Mouse (Mus musculus) leukemia stem cell, adult 10-12 weeks (primary cell): ENCODE measurements around the gene Slco4a1. TPM values are rescaled to one million over a fixed set of nuclear protein-coding genes. Genes with fewer than 3 reads are reported as not detected.

Source experiments
- polyA plus RNA-seq: library from polyadenylated mRNA; stranded (reverse); fragments of >175 nt; gene quantifications from 2 replicates; pipeline ENCODE4 v1.2.3, GENCODE M21; 2012; ENCODE audit warnings: low replicate concordance

Gene Slco4a1
- 1.7 and 3.1 TPM in 2 replicates for polyA plus RNA-seq

GRCm38 (mm10) chr2:180455723-180456698, at the start of gene Slco4a1:
Slco4a1 (plus strand) TSS chr2:180456245.

GRCm38 (mm10) chr2:180499741-180500140, 43.7 kb downstream of the Slco4a1 start, which contains the start of gene Ntsr1:
Ntsr1 (plus strand) TSS chr2:180499976.

Other genes with a start within 250 kb of the Slco4a1 start
- gene Lama5, start 230.4 kb upstream of the Slco4a1 start, polyA plus RNA-seq: 3.2 and 3.3 TPM in 2 replicates
- 28.0 and 439 TPM in 2 replicates for gene Rps21, start 198.9 kb upstream of the Slco4a1 start, polyA plus RNA-seq
- gene Cables2, start 182.7 kb upstream of the Slco4a1 start, polyA plus RNA-seq: 30.5 and 84.7 TPM in 2 replicates
- not detected in 2 replicates for gene Rbbp8nl, start 166.4 kb upstream of the Slco4a1 start, polyA plus RNA-seq
- gene Gata5, start 121.5 kb upstream of the Slco4a1 start, polyA plus RNA-seq: 0.05 TPM in 1 of 2 replicates, not detected in the other
- not detected in 2 replicates for gene Ntsr1, start 43.7 kb downstream of the Slco4a1 start, polyA plus RNA-seq
- 10.2 and 14.4 TPM in 2 replicates for gene Mrgbp, start 125.1 kb downstream of the Slco4a1 start, polyA plus RNA-seq
- gene Ogfr, start 133.0 kb downstream of the Slco4a1 start, polyA plus RNA-seq: 92.4 and 125 TPM in 2 replicates
- gene Col9a3, start 141.5 kb downstream of the Slco4a1 start, polyA plus RNA-seq: 0.91 and 5.9 TPM in 2 replicates
- 0.11 TPM in 1 of 2 replicates, not detected in the other for gene Tcfl5, start 186.5 kb downstream of the Slco4a1 start, polyA plus RNA-seq